Mouse (Mus musculus) megakaryocyte, embryonic 14.5 days (primary cell): ENCODE results near the gene Zyg11a.

ENCODE experiments used
- FLI1 ChIP-seq: IDR thresholded peaks from 2 replicates; pipeline ENCODE4 v1.6.1; 2012; ENCODE audit warnings: low read length, inconsistent platforms, mixed read lengths
- GATA1 ChIP-seq: IDR thresholded peaks from 3 replicates; pipeline ENCODE4 v1.6.1; 2012; ENCODE audit warnings: mixed read lengths, low read length, inconsistent platforms, borderline replicate concordance

- TF ChIP-seq GATA1 (no peak), FLI1 (no peak)
These were observed 47.9 kb upstream of the Zyg11a start for GRCm38 (mm10) chr4:108265774-108266173.
